Mouse (Mus musculus) 416B (cell line): ENCODE measurements at regions not wholly inside any gene's neighbourhood (a gene's known extent, or its start where the extent isn't known, plus 50 kb on each side); places are given as distances from the start of the nearest gene placed in this dataset.

Experiments used
- DNase-seq: peaks from one replicate; pipeline ENCODE4 v3.0.0; 2011; ENCODE audit warnings: low read depth

GRCm38 (mm10) chr3:128415568-128415967, 519.4 kb upstream of the Fam241a start:
- DNase-seq: no peak

- no peak for DNase-seq
These were observed 517.4 kb upstream of the Fam241a start for GRCm38 (mm10) chr3:128413481-128413880.

GRCm38 (mm10) chr3:128412157-128412556, 516.0 kb upstream of the Fam241a start:
- DNase-seq: no peak

- no peak for DNase-seq
These were observed 498.7 kb upstream of the Fam241a start for GRCm38 (mm10) chr3:128394805-128395204.

GRCm38 (mm10) chr3:128380579-128380978, 484.5 kb upstream of the Fam241a start:
- no peak for DNase-seq

- DNase-seq: no peak
These were observed 473.5 kb upstream of the Fam241a start for GRCm38 (mm10) chr3:128369521-128370127.

- no peak for DNase-seq
These were observed 466.2 kb upstream of the Fam241a start for GRCm38 (mm10) chr3:128362310-128362709.

GRCm38 (mm10) chr3:128349123-128349522, 453.0 kb upstream of the Fam241a start:
- peak; percentile 55 for DNase-seq

GRCm38 (mm10) chr3:128347782-128348574, 451.9 kb upstream of the Fam241a start:
- DNase-seq: no peak

- DNase-seq: no peak
These were observed 441.4 kb upstream of the Fam241a start for GRCm38 (mm10) chr3:128337508-128337907.

GRCm38 (mm10) chr3:128337031-128337430, 440.9 kb upstream of the Fam241a start:
- DNase-seq: peak; percentile 86

GRCm38 (mm10) chr3:128327677-128328076, 431.6 kb upstream of the Fam241a start:
- no peak for DNase-seq

- DNase-seq: no peak
These were observed 405.2 kb upstream of the Fam241a start for GRCm38 (mm10) chr3:128301312-128301711.

- DNase-seq: no peak
These were observed 402.0 kb upstream of the Fam241a start for GRCm38 (mm10) chr3:128298110-128298509.

- no peak for DNase-seq
These were observed 391.7 kb upstream of the Fam241a start for GRCm38 (mm10) chr3:128287846-128288245.

GRCm38 (mm10) chr3:128285214-128285613, 389.1 kb upstream of the Fam241a start:
- DNase-seq: no peak

- DNase-seq: no peak
These were observed 384.5 kb upstream of the Fam241a start for GRCm38 (mm10) chr3:128280626-128281025.

- no peak for DNase-seq
These were observed 374.5 kb upstream of the Fam241a start for GRCm38 (mm10) chr3:128270576-128270975.

- no peak for DNase-seq
These were observed 365.1 kb upstream of the Fam241a start for GRCm38 (mm10) chr3:128261208-128261607.

- DNase-seq: no peak
These were observed 351.7 kb upstream of the Fam241a start for GRCm38 (mm10) chr3:128247816-128248215.

- DNase-seq: no peak
These were observed 343.8 kb upstream of the Fam241a start for GRCm38 (mm10) chr3:128239813-128240421.

GRCm38 (mm10) chr3:128230390-128230789, 334.3 kb upstream of the Fam241a start:
- DNase-seq: no peak

GRCm38 (mm10) chr3:128226930-128227585, 330.9 kb upstream of the Fam241a start:
- DNase-seq: no peak
